Mouse (Mus musculus) granulocyte monocyte progenitor cell, adult 5-6 weeks (primary cell): ENCODE data around the gene Rom1. TPM values are rescaled to one million over a fixed set of nuclear protein-coding genes. Genes with fewer than 3 reads are reported as not detected.

Source experiments
- total RNA-seq, 2 experiments: library from RNA; stranded (forward) in 1 of 2; stranded (reverse) in 1 of 2; fragments of 200-712, 200-1000 nt in 1 of 2; fragments of >200 nt in 1 of 2; fragmentation: Nextera tagmentation in 1 of 2; gene quantifications; 2 replicates each; pipeline ENCODE4 v1.2.3; 2014 to 2017

Rom1 gene
- total RNA-seq, 2 experiments from 2014 or later = 0.52 to 2.9 TPM

Other genes starting within 250 kb of the Rom1 start
Only the 30 nearest of the 32 such genes appear.
- gene Wdr74, start 193.5 kb downstream of the Rom1 start, total RNA-seq (2014; fragmentation: Nextera tagmentation) = 122 and 136 TPM in 2 replicates
- 96.6 and 196 TPM in 2 replicates for gene Wdr74, start 193.5 kb downstream of the Rom1 start, total RNA-seq (2017)
- not detected in 2 replicates for gene 1700092M07Rik, start 188.6 kb downstream of the Rom1 start, total RNA-seq (2014; fragmentation: Nextera tagmentation)
- 2.5 TPM in 2 replicates for gene 1700092M07Rik, start 188.6 kb downstream of the Rom1 start, total RNA-seq (2017)
- 63.4 and 64.7 TPM in 2 replicates for gene Stx5a, start 187.9 kb downstream of the Rom1 start, total RNA-seq (2014; fragmentation: Nextera tagmentation)
- gene Stx5a, start 187.9 kb downstream of the Rom1 start, total RNA-seq (2017) = 43.0 and 62.0 TPM in 2 replicates
- 268 and 347 TPM in 2 replicates for gene Nxf1, start 172.3 kb downstream of the Rom1 start, total RNA-seq (2014; fragmentation: Nextera tagmentation)
- gene Nxf1, start 172.3 kb downstream of the Rom1 start, total RNA-seq (2017) = 89.4 and 113 TPM in 2 replicates
- gene Tmem223, start 158.4 kb downstream of the Rom1 start, total RNA-seq (2014; fragmentation: Nextera tagmentation) = 61.2 and 62.7 TPM in 2 replicates
- gene Tmem223, start 158.4 kb downstream of the Rom1 start, total RNA-seq (2017) = 35.7 and 40.6 TPM in 2 replicates
- 141 and 147 TPM in 2 replicates for gene Tmem179b, start 154.9 kb downstream of the Rom1 start, total RNA-seq (2014; fragmentation: Nextera tagmentation)
- gene Tmem179b, start 154.9 kb downstream of the Rom1 start, total RNA-seq (2017) = 69.5 and 81.3 TPM in 2 replicates
- gene Taf6l, start 142.9 kb downstream of the Rom1 start, total RNA-seq (2014; fragmentation: Nextera tagmentation) = 19.1 and 20.5 TPM in 2 replicates
- gene Taf6l, start 142.9 kb downstream of the Rom1 start, total RNA-seq (2017) = 10.0 and 15.6 TPM in 2 replicates
- 112 and 148 TPM in 2 replicates for gene Polr2g, start 130.8 kb downstream of the Rom1 start, total RNA-seq (2014; fragmentation: Nextera tagmentation)
- 51.7 and 69.8 TPM in 2 replicates for gene Polr2g, start 130.8 kb downstream of the Rom1 start, total RNA-seq (2017)
- 3.1 TPM in 2 replicates for gene Zbtb3, start 126.8 kb downstream of the Rom1 start, total RNA-seq (2014; fragmentation: Nextera tagmentation)
- 2.7 and 3.0 TPM in 2 replicates for gene Zbtb3, start 126.8 kb downstream of the Rom1 start, total RNA-seq (2017)
- gene Ttc9c, start 110.0 kb downstream of the Rom1 start, total RNA-seq (2014; fragmentation: Nextera tagmentation) = 41.3 and 42.1 TPM in 2 replicates
- gene Ttc9c, start 110.0 kb downstream of the Rom1 start, total RNA-seq (2017) = 62.8 and 65.0 TPM in 2 replicates
- gene Hnrnpul2, start 109.3 kb downstream of the Rom1 start, total RNA-seq (2014; fragmentation: Nextera tagmentation) = 71.4 and 85.1 TPM in 2 replicates
- 82.8 and 88.5 TPM in 2 replicates for gene Hnrnpul2, start 109.3 kb downstream of the Rom1 start, total RNA-seq (2017)
- gene AC129217.1, start 99.6 kb downstream of the Rom1 start, total RNA-seq (2014; fragmentation: Nextera tagmentation) = not detected in 2 replicates
- 34.1 TPM in 1 of 2 replicates, not detected in the other for gene AC129217.1, start 99.6 kb downstream of the Rom1 start, total RNA-seq (2017)
- gene Bscl2, start 91.9 kb downstream of the Rom1 start, total RNA-seq (2014; fragmentation: Nextera tagmentation) = 61.8 and 89.4 TPM in 2 replicates
- gene Bscl2, start 91.9 kb downstream of the Rom1 start, total RNA-seq (2017) = 33.9 and 34.6 TPM in 2 replicates
- gene Gng3, start 90.2 kb downstream of the Rom1 start, total RNA-seq (2014; fragmentation: Nextera tagmentation) = not detected in 2 replicates
- gene Gng3, start 90.2 kb downstream of the Rom1 start, total RNA-seq (2017) = 0.26 TPM in 1 of 2 replicates, not detected in the other
- 0.11 TPM in 1 of 2 replicates, not detected in the other for gene Lrrn4cl, start 78.6 kb downstream of the Rom1 start, total RNA-seq (2014; fragmentation: Nextera tagmentation)
- gene Lrrn4cl, start 78.6 kb downstream of the Rom1 start, total RNA-seq (2017) = not detected in 2 replicates
- gene Ubxn1, start 57.9 kb downstream of the Rom1 start, total RNA-seq (2014; fragmentation: Nextera tagmentation) = 115 and 150 TPM in 2 replicates
- gene Ubxn1, start 57.9 kb downstream of the Rom1 start, total RNA-seq (2017) = 135 and 136 TPM in 2 replicates
- gene Uqcc3, start 48.4 kb downstream of the Rom1 start, total RNA-seq (2014; fragmentation: Nextera tagmentation) = 57.3 and 67.4 TPM in 2 replicates
- gene Uqcc3, start 48.4 kb downstream of the Rom1 start, total RNA-seq (2017) = 66.9 and 100 TPM in 2 replicates
- 49.4 and 65.5 TPM in 2 replicates for gene Lbhd1, start 45.6 kb downstream of the Rom1 start, total RNA-seq (2014; fragmentation: Nextera tagmentation)
- 10.1 and 37.8 TPM in 2 replicates for gene Lbhd1, start 45.6 kb downstream of the Rom1 start, total RNA-seq (2017)
- gene Gm49403, start 45.4 kb downstream of the Rom1 start, total RNA-seq (2014; fragmentation: Nextera tagmentation) = not detected in 2 replicates
- gene Gm49403, start 45.4 kb downstream of the Rom1 start, total RNA-seq (2017) = not detected in 2 replicates
- 70.2 and 82.4 TPM in 2 replicates for gene 1810009A15Rik, start 40.5 kb downstream of the Rom1 start, total RNA-seq (2014; fragmentation: Nextera tagmentation)
- gene 1810009A15Rik, start 40.5 kb downstream of the Rom1 start, total RNA-seq (2017) = 92.1 and 109 TPM in 2 replicates
- not detected in 2 replicates for gene Gm49416, start 40.4 kb downstream of the Rom1 start, total RNA-seq (2014; fragmentation: Nextera tagmentation)
- not detected in 2 replicates for gene Gm49416, start 40.4 kb downstream of the Rom1 start, total RNA-seq (2017)
- gene Ints5, start 36.4 kb downstream of the Rom1 start, total RNA-seq (2014; fragmentation: Nextera tagmentation) = 23.7 and 30.3 TPM in 2 replicates
- gene Ints5, start 36.4 kb downstream of the Rom1 start, total RNA-seq (2017) = 11.6 and 13.5 TPM in 2 replicates
- gene Ganab, start 31.3 kb downstream of the Rom1 start, total RNA-seq (2014; fragmentation: Nextera tagmentation) = 143 and 154 TPM in 2 replicates
- 105 and 107 TPM in 2 replicates for gene Ganab, start 31.3 kb downstream of the Rom1 start, total RNA-seq (2017)
- gene B3gat3, start 9.0 kb downstream of the Rom1 start, total RNA-seq (2014; fragmentation: Nextera tagmentation) = 25.9 and 34.4 TPM in 2 replicates
- gene B3gat3, start 9.0 kb downstream of the Rom1 start, total RNA-seq (2017) = 17.2 and 26.5 TPM in 2 replicates
- gene Eml3, start 196 bp upstream of the Rom1 start, total RNA-seq (2014; fragmentation: Nextera tagmentation) = 26.1 and 30.2 TPM in 2 replicates
- gene Eml3, start 196 bp upstream of the Rom1 start, total RNA-seq (2017) = 27.4 and 31.3 TPM in 2 replicates
- gene Mta2, start 12.5 kb upstream of the Rom1 start, total RNA-seq (2014; fragmentation: Nextera tagmentation) = 115 and 125 TPM in 2 replicates
- 120 and 123 TPM in 2 replicates for gene Mta2, start 12.5 kb upstream of the Rom1 start, total RNA-seq (2017)
- gene Tut1, start 24.5 kb upstream of the Rom1 start, total RNA-seq (2014; fragmentation: Nextera tagmentation) = 17.8 and 28.9 TPM in 2 replicates
- gene Tut1, start 24.5 kb upstream of the Rom1 start, total RNA-seq (2017) = 14.5 and 21.8 TPM in 2 replicates
- gene Eef1g, start 37.7 kb upstream of the Rom1 start, total RNA-seq (2014; fragmentation: Nextera tagmentation) = 1,036 and 1,157 TPM in 2 replicates
- gene Eef1g, start 37.7 kb upstream of the Rom1 start, total RNA-seq (2017) = 748 and 899 TPM in 2 replicates
- 5.8 and 12.1 TPM in 2 replicates for gene Ahnak, start 59.9 kb upstream of the Rom1 start, total RNA-seq (2014; fragmentation: Nextera tagmentation)
- gene Ahnak, start 59.9 kb upstream of the Rom1 start, total RNA-seq (2017) = 14.1 and 14.8 TPM in 2 replicates
- not detected in 2 replicates for gene Scgb1a1, start 158.6 kb upstream of the Rom1 start, total RNA-seq (2014; fragmentation: Nextera tagmentation)
- gene Scgb1a1, start 158.6 kb upstream of the Rom1 start, total RNA-seq (2017) = not detected in 2 replicates